Mouse (Mus musculus) lung, postnatal 0 days (tissue): ENCODE data around the gene Heca.

Source experiments
- CTCF ChIP-seq: IDR thresholded peaks from 2 replicates; pipeline ENCODE4 v1.5.1; 2016; ENCODE audit warnings: antibody characterized with exemption, mild to moderate bottlenecking
- EP300 ChIP-seq: IDR thresholded peaks from 2 replicates; pipeline ENCODE4 v1.6.1; 2016; ENCODE audit warnings: antibody characterized with exemption, mild to moderate bottlenecking, control low read depth

DNA sequence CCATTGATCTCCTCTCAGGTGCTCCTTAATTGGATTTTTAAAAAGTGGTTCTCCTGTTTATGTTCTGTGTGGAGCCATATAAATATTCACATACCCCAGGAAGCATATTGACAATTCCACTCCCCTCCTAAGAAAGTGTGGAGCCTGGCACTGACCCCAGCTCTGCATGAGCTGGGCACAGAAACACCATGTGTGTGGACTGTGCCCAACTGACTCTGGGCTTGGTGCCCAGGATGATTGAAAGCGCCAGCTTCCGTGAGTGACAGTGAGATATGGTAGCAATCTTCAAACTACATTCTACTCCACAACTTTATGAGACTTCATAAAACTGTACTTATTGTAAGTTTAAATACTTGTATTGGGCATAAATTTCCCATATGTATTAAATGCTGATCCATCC lies 35.4 kb upstream of the Heca start:
- TF ChIP-seq CTCF (no peak), EP300 (no peak)
